In the genomic region with DNA sequence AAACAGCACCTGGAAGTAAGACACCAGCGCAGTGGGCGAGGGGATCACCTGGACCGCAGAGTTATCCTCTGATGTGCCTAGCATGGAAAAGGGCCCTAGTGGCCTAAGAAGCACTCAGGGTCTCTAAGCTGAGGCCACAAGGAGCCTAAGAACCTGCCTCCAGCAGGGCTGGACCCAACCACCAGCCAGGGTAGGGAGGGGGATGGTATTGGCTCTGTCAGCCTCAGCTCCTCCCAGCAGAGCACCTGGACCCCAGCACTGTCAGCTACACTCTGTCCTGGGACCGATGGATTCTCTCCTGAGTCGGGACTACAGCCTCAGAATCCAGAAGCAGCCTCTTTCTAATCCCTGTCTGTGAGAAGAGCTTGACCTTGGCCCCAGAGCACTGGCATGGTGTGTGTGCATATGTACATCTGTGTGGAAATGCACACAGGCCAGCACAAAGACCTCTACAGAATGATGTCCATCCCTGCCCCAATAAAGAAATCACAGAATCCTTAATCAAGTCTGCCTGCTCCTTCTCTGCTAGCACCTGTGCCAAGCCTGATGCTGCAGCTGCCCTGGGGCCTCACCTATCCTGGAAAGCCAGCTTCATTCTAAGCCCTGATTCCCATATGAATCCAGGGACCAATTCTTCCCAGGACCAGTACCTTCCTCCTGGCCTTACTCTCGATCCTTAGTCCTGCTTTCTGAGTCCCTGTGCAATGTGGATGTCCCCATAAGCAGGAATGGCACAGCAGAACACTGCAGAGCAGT, we compare ENCODE assay signal across 9 mouse cellular contexts. TPM values are rescaled to one million over a fixed set of nuclear protein-coding genes. Genes with fewer than 3 reads are reported as not detected.
A peak's percentile ranks its signal among the peaks of the same experiment; 100 is the strongest.
DNase-seq lines count a peak whose midpoint lies in the region; ATAC-seq lines count a peak whose summit lies in the region.
"Had no signal": no experiment of that assay in that cellular context is flagged by ENCODE, and none has a peak within 500 bp of the region (broad histone marks: within the 10 kb centered on the region; RNA-seq: fewer than 3 reads in every experiment).

No protein-coding gene starts in this region.

- intact Hi-C loops in heart, postnatal 14 days (cut with DNase I), result loop anchor here (2.0 kb wide), 1 partner anchor 45 kb away; no protein-coding TSS in a partner anchor

- 0 out of 2 replicates have a peak, but pooled peaks cover 3% of the 10 kb centered on the region for H3K36me3 ChIP-seq in heart, embryonic 14.5 days (ENCODE audit: control insufficient read depth, insufficient read depth, low read length)
- H3K36me3 ChIP-seq in embryonic facial prominence, embryonic 10.5 days (replicated peaks), result peaks cover 33% of the 10 kb centered on the region
- peaks cover 32% of the 10 kb centered on the region for H3K36me3 ChIP-seq in hindbrain, embryonic 10.5 days
- peaks cover 10% of the 10 kb centered on the region; the same call in 1 of the 2 replicates for H3K36me3 ChIP-seq in midbrain, embryonic 13.5 days

- peak overlapping the region in 1 of 2 experiments; percentile 94; a peak in 2 of 4 replicates for H3K27ac ChIP-seq in heart, embryonic 14.5 days (replicated peaks in 1 of 2; ENCODE audit: control insufficient read depth in 1 of 2, insufficient read depth in 1 of 2, low read depth in 2 of 2, low read length in 2 of 2)
- peak overlapping the region; percentile 94 for H3K27ac ChIP-seq in embryonic facial prominence, embryonic 10.5 days (replicated peaks)
- H3K27ac ChIP-seq in hindbrain, embryonic 10.5 days, result peak overlapping the region; percentile 95
- peak overlapping the region; percentile 94 for H3K27ac ChIP-seq in midbrain, embryonic 13.5 days

- H3K27me3 ChIP-seq in heart, embryonic 14.5 days (ENCODE audit: control insufficient read depth, insufficient read depth, low read length), result no peaks in the 10 kb centered on the region
- H3K27me3 ChIP-seq in embryonic facial prominence, embryonic 10.5 days (replicated peaks; ENCODE audit: low read depth, poor library complexity, severe bottlenecking), result no peaks in the 10 kb centered on the region
- peaks cover 12% of the 10 kb centered on the region; the same call in 1 of the 2 replicates for H3K27me3 ChIP-seq in hindbrain, embryonic 10.5 days (ENCODE audit: insufficient read depth, poor library complexity, severe bottlenecking)
- H3K27me3 ChIP-seq in midbrain, embryonic 13.5 days, result no peaks in the 10 kb centered on the region
- H3K27me3 ChIP-seq: CH12.LX had no signal

- peak overlapping the region; percentile 7 for H3K9ac ChIP-seq in heart, embryonic 14.5 days (ENCODE audit: low read length)
- H3K9ac ChIP-seq in midbrain, embryonic 13.5 days (replicated peaks), result peak overlapping the region; percentile 86

- no peak for DNase-seq in heart, postnatal 14 days
- no peak for DNase-seq in embryonic facial prominence, embryonic 10.5 days (ENCODE audit: low spot score)
- no peak for DNase-seq in hindbrain, embryonic 10.5 days (ENCODE audit: low spot score)
- DNase-seq in layer of hippocampus, adult 9-10 months (ENCODE audit: low spot score), result no peak
- no peak for DNase-seq in spleen, postnatal 10 days (ENCODE audit: low spot score in 2 of 2)
- DNase-seq in left cerebral cortex, adult 11 months (ENCODE audit: low spot score), result no peak

- WGBS in heart, embryonic 14.5 days, result 60% methylated on average over 6 of the region's 6 CpGs
- 51% methylated on average over 6 of the region's 6 CpGs for WGBS in embryonic facial prominence, embryonic 10.5 days
- WGBS in hindbrain, embryonic 10.5 days, result 55% methylated on average over 6 of the region's 6 CpGs
- WGBS in midbrain, embryonic 13.5 days, result 51% methylated on average over 6 of the region's 6 CpGs

- H3K4me2 ChIP-seq in heart, embryonic 14.5 days (ENCODE audit: low read length), result peak overlapping the region; percentile 81
- H3K4me2 ChIP-seq in midbrain, embryonic 13.5 days (replicated peaks), result peak overlapping the region; percentile 90

- H3K4me1 ChIP-seq in heart, embryonic 14.5 days (ENCODE audit: control insufficient read depth in 2 of 2, insufficient read depth in 2 of 2, low read length in 2 of 2), result peaks cover 55 to 78% of the 10 kb centered on the region in 2 experiments
- H3K4me1 ChIP-seq in embryonic facial prominence, embryonic 10.5 days, result peaks cover 86% of the 10 kb centered on the region
- peaks cover 91% of the 10 kb centered on the region for H3K4me1 ChIP-seq in hindbrain, embryonic 10.5 days (replicated peaks)
- peaks cover 76% of the 10 kb centered on the region for H3K4me1 ChIP-seq in midbrain, embryonic 13.5 days (replicated peaks)

- no peak for ATAC-seq in heart, embryonic 14.5 days (ENCODE audit: insufficient number of reproducible peaks, insufficient read depth, low FRiP score, low read depth)
- no peak for ATAC-seq in midbrain, embryonic 13.5 days

- H3K9me3 ChIP-seq in heart, embryonic 14.5 days (ENCODE audit: control insufficient read depth, low read length), result no peaks in the 10 kb centered on the region
- no peaks in the 10 kb centered on the region for H3K9me3 ChIP-seq in embryonic facial prominence, embryonic 10.5 days
- no peaks in the 10 kb centered on the region for H3K9me3 ChIP-seq in hindbrain, embryonic 10.5 days
- no peaks in the 10 kb centered on the region for H3K9me3 ChIP-seq in midbrain, embryonic 13.5 days

- no peak overlapping the region for H3K4me3 ChIP-seq in heart, embryonic 14.5 days (ENCODE audit: control insufficient read depth in 1 of 2, insufficient read depth in 1 of 2, low read depth in 1 of 2, low read length in 2 of 2)
- H3K4me3 ChIP-seq in embryonic facial prominence, embryonic 10.5 days, result peak overlapping the region; percentile 89; the same call in 1 of the 2 replicates
- H3K4me3 ChIP-seq in hindbrain, embryonic 10.5 days, result peak overlapping the region; percentile 78
- H3K4me3 ChIP-seq in midbrain, embryonic 13.5 days (replicated peaks), result peak overlapping the region; percentile 72; the same call in 1 of the 2 replicates

RNA-seq across cellular contexts. Expression of gene Mtss1l, which starts 1.2 kb away (rescaled TPM):
- 17.2 and 17.6 TPM in 2 replicates for polyA plus RNA-seq in heart, embryonic 14.5 days (2014; fragmentation: Nextera tagmentation; extraction: Ambion mirVana)
- total RNA-seq in heart, postnatal 14 days (2021), result 10 to 100 TPM; 31.4 to 32.9 TPM
- 6.6 and 7.2 TPM in 2 replicates for polyA plus RNA-seq in embryonic facial prominence, embryonic 10.5 days (2016; fragmentation: Nextera tagmentation; extraction: Ambion mirVana)
- polyA plus RNA-seq in hindbrain, embryonic 10.5 days (2016; fragmentation: Nextera tagmentation; extraction: Ambion mirVana), result 6.4 and 6.9 TPM in 2 replicates
- 13.7 and 16.6 TPM in 2 replicates for polyA plus RNA-seq in midbrain, embryonic 13.5 days (2015; fragmentation: Nextera tagmentation; extraction: Ambion mirVana)

Comparison
In these comparisons a context has a peak if more than half of its experiments do, and no peak if none do; other contexts are left out.
1. H3K4me3 ChIP-seq: peak in embryonic facial prominence, embryonic 10.5 days (single experiment), hindbrain, embryonic 10.5 days (single experiment) and midbrain, embryonic 13.5 days (single experiment); none in heart, embryonic 14.5 days (0 of 2).